Mouse (Mus musculus) brain, adult 10 weeks (tissue): ENCODE data around the gene Ntrk1. TPM values are rescaled to one million over a fixed set of nuclear protein-coding genes. Genes with fewer than 3 reads are reported as not detected.

Experiments
- polyA plus RNA-seq: library from polyadenylated mRNA; stranded (reverse); fragments of 350-450 nt; fragmentation: Illumina TruSeq; extraction: RNeasy Lipid Tissue Mini Kit (QIAGEN cat#74804); gene quantifications from one replicate; pipeline ENCODE4 v1.2.3, GENCODE M21; 2015; ENCODE audit warnings: low read depth, low replicate concordance

Gene Ntrk1
- 1.6 TPM for polyA plus RNA-seq

DNA sequence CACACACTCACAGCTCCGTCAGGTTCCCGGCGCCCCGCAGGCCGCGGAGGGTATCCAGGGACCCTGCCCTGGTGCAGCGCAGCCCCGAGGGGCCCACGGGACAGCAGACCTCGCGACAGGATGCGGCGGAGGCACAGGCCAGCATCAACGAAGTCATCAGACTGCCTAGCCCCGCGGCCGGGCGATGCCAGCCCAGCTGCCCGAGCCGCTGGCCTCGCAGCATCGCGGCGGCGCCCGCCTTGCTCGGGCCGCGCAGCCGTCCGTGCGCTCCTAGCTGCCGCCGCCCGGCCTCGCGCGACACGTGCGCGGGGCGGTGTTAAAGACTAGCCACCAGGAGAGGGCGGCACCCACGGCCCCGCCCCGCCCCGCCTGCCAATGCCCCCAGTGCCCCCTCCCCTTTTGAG is at the start of gene Ntrk1:
TSS of gene Ntrk1 (minus strand) at position 241 of the 404 bp plus-strand sequence.

DNA sequence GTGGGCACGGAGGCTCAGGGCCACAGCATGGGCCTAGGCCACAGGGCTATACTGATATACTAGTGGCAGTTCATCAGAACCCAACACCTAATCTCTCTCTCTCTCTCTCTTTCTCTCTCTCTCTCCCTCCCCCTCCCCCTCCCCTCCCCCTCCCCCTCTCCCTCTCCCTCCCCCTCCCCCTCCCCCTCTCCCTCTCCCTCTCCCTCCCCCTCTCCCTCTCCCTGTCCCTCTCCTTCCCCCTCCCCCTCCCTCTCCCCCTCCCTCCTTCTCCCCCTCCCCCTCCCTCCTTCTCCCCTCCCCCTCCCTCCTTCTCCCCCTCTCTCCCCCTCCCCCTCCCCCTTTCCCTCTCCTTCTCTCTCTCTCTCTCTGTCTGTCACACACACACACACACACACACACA is 29.2 kb upstream of the Ntrk1 start, which contains the start of gene Pear1:
TSS of gene Pear1 (minus strand) at position 101 of the 400 bp plus-strand sequence.

DNA sequence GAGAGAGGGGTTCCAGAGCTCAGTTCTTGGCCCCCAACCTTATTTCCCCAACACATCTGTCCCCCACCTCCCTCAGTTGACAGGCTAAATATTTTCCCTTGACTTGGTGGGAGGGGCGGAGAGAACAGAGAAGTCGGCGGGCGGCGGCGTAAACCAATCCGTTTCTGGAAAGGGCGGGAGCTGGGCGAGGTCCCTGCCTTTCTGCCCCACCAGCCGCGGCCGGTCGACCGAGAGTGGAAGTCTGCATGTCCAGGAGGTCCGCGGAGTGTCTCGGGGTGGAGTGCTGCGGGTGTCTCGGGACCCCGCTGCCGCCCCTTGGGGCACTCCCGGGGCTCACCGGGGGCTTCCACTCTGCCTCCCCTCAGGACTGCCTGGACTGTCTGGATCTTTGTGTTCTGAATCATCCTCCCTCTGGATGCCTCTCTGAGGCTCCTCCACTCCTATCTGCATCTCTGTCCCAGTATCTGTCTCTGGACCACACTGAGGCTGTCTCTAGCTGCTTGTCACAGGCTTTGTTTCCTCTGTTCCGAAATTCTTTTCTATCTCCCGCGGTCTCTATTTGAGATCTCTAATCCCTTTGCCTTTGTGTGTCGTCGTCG is 1.9 kb upstream of the Ntrk1 start, which contains the start of gene Insrr:
TSS of gene Insrr (plus strand) at position 216 of the 599 bp plus-strand sequence.

DNA sequence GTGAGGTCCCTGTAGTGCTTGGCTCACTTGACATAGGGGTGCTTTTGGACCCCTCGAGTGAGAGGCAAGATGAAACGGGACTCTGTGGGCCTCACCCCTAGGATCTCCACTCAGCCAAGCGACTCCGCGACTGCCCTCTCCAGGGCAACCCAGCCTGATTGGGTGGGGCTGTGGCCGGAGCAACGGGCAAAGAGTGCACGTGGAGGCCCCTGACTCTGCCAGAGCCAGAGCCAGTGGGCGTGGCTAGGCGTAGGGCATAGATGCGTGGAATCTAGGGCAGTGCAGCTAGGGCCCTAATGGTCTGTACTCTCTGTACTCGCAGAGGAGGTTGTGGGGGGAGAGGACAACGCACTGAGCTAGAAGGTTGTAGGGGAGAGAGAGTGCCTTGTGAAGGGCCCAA is 46.5 kb downstream of the Ntrk1 start, which contains the start of gene Lrrc71:
TSS of gene Lrrc71 (minus strand) at position 195 of the 400 bp plus-strand sequence.

Other genes with a start within 250 kb of the Ntrk1 start
- 38.1 TPM for gene Arhgef11, start 177.6 kb downstream of the Ntrk1 start, polyA plus RNA-seq
- gene Lrrc71, start 46.5 kb downstream of the Ntrk1 start, polyA plus RNA-seq: 2.9 TPM
- 0.22 TPM for gene Insrr, start 1.8 kb upstream of the Ntrk1 start, polyA plus RNA-seq
- 4.8 TPM for gene Pear1, start 29.1 kb upstream of the Ntrk1 start, polyA plus RNA-seq
- not detected for gene Sh2d2a, start 51.6 kb upstream of the Ntrk1 start, polyA plus RNA-seq
- gene Prcc, start 90.4 kb upstream of the Ntrk1 start, polyA plus RNA-seq: 45.3 TPM
- gene Hdgf, start 111.2 kb upstream of the Ntrk1 start, polyA plus RNA-seq: 168 TPM
- 86.4 TPM for gene Mrpl24, start 124.3 kb upstream of the Ntrk1 start, polyA plus RNA-seq
- gene Isg20l2, start 135.2 kb upstream of the Ntrk1 start, polyA plus RNA-seq: 13.1 TPM
- 24.0 TPM for gene Rrnad1, start 135.6 kb upstream of the Ntrk1 start, polyA plus RNA-seq
- 6.3 TPM for gene Crabp2, start 153.5 kb upstream of the Ntrk1 start, polyA plus RNA-seq
- gene Nes, start 175.9 kb upstream of the Ntrk1 start, polyA plus RNA-seq: 3.9 TPM
- gene Bcan, start 205.1 kb upstream of the Ntrk1 start, polyA plus RNA-seq: 184 TPM
- gene Hapln2, start 232.4 kb upstream of the Ntrk1 start, polyA plus RNA-seq: 35.6 TPM
- gene Gpatch4, start 247.9 kb upstream of the Ntrk1 start, polyA plus RNA-seq: 19.4 TPM